Mouse (Mus musculus): ENCODE data around the gene Zfp385a.

The Zfp385a gene

GRCm38 (mm10) chr15:103336996-103337667, 2.8 kb downstream of the Zfp385a start:
- DNase-seq (ENCODE audit: low spot score in 2 of 2): no peak

DNA sequence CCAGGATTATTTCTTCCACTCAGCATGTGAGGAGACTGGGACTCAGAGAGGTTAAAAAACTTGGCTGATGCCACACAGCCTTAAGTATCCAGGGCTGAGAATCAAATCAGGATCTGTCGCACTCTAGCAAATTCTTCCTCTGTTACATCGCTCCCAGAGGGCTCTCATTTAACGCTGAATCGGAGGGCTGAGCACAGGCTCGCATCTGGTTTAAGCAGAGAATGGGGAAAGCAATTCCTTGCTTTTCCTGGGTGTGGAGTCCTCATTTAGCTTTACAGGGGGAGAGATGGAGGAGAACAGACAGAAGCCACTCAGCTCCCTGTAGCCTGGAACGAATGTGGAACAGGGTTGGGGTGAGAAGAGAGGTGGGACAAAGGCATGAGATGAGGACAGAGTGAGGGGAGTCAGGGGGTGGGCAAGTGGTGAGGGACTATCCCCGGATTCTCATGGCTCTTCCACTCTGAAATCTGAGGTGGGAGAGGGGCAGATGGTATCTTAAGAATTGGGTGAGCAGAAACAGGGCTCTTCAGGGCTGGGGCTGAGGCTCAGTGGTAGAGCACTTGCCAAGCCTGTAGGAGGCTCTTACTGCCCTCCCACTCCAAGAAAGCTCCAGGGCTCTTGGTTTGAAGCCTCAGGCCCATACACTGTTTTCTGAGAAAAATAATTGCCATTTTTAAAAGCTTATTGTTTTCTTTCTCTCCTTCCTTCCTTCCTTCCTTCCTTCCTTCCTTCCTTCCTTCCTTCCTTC, 4.2 kb downstream of the Zfp385a start:
- DNase-seq (ENCODE audit: low spot score in 2 of 2): no peak

- no peak for DNase-seq (ENCODE audit: low spot score in 2 of 2)
Observed at GRCm38 (mm10) chr15:103335040-103335439, 4.9 kb downstream of the Zfp385a start.

DNA sequence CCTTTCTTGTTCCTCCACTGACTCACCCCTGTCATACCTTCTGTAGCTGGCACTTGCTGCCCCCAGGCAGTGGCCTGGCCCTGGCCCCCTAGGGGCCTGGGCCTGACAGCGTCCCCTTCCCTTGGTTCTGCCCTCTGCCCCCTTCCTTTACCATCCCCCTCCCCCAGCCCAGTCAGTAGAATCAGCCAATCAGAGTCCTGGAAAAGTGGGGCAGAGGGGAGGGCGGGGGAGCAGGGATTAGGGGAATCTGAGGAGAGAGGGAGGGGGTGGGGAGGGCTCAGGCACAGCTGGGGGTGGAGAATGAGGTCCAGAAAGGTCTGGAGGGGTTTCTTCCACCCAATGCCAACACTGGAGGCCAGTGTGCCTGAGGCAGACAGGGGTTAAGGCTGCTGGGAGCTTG, 5.7 kb downstream of the Zfp385a start:
- no peak for DNase-seq (ENCODE audit: low spot score in 2 of 2)

- DNase-seq (ENCODE audit: low spot score in 2 of 2): peak in 1 of 2 experiments; percentile 74
Observed at GRCm38 (mm10) chr15:103333738-103334137, 6.2 kb downstream of the Zfp385a start.

DNA sequence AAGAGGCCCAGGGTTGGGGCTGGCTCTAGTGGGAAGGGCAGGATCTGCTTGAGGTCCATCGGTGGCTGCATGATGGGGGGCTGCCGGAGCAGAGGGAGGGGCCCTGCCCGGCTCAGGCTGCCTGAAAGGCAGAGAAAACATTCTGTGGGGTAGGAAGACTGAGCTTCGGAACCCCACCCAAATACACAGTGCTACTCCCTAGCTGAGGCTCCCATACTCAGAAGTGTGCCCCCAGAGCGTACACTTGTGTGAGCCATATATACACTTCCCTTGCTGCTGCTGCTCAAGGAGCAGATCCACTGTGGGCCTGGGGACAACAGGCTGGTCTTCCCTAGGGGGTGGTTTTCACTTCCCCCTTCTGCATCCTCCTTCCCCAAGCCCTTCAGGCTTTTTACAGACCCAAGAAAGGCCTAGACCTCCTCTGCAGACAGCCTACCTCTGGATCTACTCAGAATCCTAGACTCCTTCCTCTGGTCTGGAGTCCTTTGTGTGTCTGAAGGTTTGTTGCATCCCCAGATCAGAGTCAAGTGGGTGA, 6.7 kb downstream of the Zfp385a start:
- DNase-seq (ENCODE audit: low spot score in 2 of 2): peak in 1 of 2 experiments; percentile 31

- peak; percentile 70 to 79 for DNase-seq (ENCODE audit: low spot score in 2 of 2)
Observed at GRCm38 (mm10) chr15:103323455-103324247, 16.2 kb downstream of the Zfp385a start.

DNA sequence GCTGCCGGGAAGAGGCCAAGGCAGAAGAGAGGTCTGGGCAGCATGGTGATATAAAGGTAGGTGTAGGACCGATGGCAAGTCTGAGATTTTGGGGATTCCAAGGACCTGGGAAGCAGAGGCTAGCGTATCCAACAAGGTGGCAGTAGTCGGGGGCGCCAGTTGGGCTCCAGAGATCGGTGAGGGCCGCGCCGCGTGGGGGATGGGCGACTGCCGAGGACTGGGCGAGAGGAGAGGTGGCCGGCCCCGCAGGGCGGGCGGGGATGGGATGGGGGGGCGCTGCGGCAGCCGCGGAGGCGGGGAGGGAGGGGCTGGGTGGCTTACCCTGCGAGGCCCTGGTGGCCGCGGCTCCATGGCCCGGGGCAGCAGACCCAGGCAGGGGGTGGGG, 16.8 kb downstream of the Zfp385a start:
- DNase-seq (ENCODE audit: low spot score in 2 of 2): no peak

GRCm38 (mm10) chr15:103322396-103322795, 17.5 kb downstream of the Zfp385a start:
- DNase-seq (ENCODE audit: low spot score in 2 of 2): no peak

GRCm38 (mm10) chr15:103321076-103321475, 18.8 kb downstream of the Zfp385a start:
- DNase-seq (ENCODE audit: low spot score in 2 of 2): no peak

- DNase-seq (ENCODE audit: low spot score in 2 of 2): no peak
Observed at GRCm38 (mm10) chr15:103318201-103318816, 21.6 kb downstream of the Zfp385a start.

DNA sequence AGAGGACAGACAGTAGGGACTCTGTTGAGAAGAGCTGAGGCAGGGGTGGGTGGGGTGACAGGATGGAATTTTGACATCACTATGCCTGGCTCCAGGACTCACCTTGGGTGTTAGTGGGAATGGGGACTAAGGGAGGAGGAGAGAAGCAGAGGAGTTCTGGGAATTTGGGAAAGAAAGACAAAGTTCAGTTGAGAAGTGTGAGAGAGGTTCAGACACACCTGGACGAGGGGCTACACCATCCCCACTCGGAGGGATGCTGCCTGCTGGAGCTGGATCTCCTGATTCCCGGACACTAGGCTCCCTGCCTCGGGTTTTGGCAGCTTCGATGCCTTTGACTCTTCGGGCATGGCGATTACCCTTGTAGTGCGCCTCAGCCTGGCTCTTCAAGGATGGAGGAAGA, 22.2 kb downstream of the Zfp385a start:
- no peak for DNase-seq (ENCODE audit: low spot score in 2 of 2)

DNA sequence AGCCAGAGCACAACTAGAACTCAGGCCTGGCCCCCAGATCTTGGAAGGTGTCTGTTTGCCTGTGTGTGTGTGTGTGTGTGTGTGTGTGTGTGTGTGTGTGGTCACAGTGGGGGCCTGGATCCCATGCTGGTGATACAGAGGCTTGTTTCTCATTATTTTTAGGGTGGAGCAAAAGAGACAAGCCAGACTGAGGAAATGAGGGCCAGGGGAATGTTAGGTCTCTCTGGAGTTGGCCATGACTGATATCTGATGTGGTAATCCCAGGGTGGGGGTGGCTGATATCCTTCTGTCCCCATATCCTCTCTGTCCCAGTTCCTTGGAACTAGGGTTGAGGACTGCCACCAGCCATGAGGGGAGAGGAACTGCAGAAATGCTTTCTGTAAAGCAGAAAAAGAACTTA, 22.8 kb downstream of the Zfp385a start:
- DNase-seq (ENCODE audit: low spot score in 2 of 2): no peak

DNA sequence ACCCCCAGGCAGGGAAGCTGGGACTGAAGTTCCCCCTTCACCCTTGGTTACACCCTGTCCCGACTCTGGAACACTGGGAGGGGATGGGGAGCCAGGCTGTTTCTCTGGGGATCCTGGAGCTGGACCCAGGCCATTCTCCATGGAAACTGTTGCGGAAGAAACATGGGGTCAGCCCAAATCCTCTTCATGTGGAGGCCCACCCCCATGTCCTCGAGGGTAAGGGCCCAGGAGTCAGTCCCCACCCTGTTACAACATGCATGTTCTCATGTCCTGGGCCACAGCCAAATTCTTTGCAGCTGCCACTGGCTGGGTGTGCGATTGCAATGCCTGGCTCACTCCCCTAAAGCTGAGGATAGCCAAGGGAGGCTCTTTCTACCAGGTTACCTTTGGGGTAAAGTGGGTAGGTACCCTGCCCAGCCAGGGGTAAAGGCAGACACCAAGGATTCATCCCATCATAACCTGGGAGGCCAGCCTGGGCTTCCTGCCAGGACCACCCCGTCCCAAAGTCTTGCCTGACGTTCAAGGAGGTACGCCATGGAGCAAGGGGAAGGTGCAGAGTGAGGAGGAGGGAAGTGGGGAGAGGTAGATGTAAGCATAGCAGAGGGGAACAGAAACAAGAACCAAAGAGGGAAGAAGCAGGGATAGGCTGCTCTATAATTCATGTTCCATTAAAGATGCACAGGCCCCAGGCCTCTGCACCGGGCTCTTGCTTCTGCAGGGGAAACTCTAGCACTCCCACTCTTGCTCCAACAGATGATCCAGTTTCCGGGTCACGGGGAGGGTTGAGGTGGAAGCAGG, 23.7 kb downstream of the Zfp385a start:
- DNase-seq (ENCODE audit: low spot score in 2 of 2): no peak

DNA sequence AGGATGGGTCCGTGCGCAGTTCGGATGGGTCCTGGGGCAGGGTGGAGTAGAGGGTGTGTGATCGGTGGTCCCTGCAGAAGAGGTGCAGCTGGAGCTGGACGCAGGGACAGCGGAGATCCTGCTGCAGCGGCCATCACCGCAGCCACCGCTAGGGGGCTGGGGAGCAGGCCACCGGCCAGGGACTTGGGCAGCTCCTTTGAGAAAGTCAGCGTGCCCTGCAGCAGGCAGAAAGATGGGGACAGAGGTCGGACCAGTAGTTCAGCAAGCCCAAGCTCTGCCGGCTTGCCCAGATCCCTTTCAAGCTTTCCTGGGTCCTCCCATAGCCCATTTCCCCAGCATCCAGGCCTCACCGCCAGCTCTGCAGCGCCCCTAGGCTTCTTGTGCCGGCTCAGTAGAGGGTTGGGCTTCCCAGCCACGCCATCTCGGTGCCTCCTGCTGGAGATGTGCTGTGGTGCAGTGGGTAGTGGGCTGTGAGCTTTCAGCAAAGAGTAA, 24.8 kb downstream of the Zfp385a start:
- peak in 1 of 2 experiments; percentile 35 for DNase-seq (ENCODE audit: low spot score in 2 of 2)

DNA sequence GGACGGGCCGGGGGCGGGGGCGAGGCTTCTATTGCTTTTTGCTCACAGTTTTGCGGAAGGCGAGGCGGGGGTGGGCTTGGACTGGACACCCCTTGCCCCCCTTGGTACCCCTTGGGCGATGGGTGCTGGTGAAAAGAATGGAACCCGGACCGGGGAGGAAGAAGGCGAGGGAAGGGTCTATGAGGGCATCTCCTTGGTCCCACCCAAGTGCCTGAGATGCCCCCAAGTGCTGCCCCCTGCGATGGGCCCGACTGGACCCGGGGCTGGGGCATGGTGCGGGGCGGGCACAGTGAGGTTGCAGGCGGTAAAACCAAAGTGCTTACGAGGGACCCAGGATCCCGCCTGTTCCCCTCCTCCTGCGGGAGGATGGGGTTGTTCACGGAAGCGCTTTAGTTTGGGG, 25.7 kb downstream of the Zfp385a start:
- DNase-seq (ENCODE audit: low spot score in 2 of 2): no peak

GRCm38 (mm10) chr15:103313495-103314095, 26.3 kb downstream of the Zfp385a start:
- peak; percentile 44 to 54 for DNase-seq (ENCODE audit: low spot score in 2 of 2)

DNA sequence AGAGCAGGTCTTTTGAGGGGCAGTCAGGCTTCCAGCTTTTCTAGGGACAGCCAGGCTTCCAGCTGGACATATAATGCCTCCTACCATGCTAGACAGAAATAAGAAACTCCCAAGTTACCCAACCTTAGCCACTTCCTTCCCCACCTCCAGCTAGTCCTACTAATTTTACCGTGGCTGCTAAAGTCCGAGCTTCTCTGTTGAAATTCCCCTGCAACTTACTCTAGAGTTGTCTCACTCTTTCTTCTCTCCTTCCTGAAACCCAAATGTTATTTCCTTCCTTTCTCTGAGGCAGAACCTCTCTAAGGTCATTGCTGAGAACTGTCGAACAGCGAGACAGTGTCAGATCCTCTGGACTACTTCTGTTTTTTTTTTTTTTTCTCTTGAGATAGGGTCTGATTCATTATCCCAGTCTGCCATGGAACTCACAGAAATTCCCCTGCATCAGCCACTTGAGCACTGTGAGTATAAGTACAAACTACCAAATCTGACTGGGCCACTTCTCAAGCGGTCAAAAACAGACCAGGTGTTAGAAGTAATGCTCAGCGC, 29.5 kb downstream of the Zfp385a start, which contains the start of gene Gpr84:
Gene Gpr84 (minus strand): TSS at position 248 of the 546 bp plus-strand sequence.
- no peak for DNase-seq (ENCODE audit: low spot score in 2 of 2)

DNA sequence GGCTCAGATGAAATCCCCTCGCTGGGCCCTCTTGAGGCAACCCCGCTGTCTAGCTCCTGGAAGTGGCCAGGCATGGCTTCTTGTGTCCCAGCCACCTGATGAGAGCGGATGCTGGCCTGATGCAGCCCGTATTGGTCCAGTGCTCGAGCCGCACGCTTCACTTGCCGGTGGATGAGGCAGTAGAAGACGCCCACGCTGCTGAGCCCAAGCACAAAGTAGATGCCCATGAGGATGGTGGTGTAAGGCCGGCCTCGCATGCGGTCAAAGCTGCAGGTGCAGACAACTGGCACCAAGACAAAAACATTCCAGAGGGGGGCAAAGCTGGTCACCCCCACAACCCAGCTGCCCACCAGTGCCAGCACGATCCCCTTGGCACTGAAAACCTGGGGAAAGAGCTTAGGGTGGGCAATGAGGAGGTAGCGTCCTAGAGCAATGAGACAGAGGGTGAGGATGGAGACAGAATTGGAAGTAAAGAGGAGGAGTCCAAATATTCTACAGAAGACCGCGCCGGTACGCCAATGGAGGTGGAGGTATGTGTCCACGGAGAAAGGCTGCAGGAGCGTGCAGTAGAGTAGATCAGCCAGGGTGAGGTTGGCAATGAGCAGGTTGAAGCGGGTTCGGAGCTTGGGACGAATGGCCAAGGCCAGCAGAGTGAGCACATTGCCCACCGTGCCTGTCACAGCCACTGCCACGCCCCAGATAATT, 30.9 kb downstream of the Zfp385a start:
- no peak for DNase-seq (ENCODE audit: low spot score in 2 of 2)

Measured in natural killer cell, adult 2 months (primary cell).